Mouse (Mus musculus) midbrain, embryonic 14.5 days (tissue): ENCODE measurements around the gene Bbs9. TPM values are rescaled to one million over a fixed set of nuclear protein-coding genes. Genes with fewer than 3 reads are reported as not detected.

Source experiments
- ATAC-seq: fragments of 200-750 bp; cut with Nextera tagmentation; 2 replicates; pipeline ENCODE4 v1.8.0; 2017; ENCODE audit warnings: moderate number of reproducible peaks, moderate library complexity; ENCODE audit not compliant: low FRiP score, low TSS enrichment
- DNase-seq: peaks from one replicate; pipeline ENCODE4 v3.0.0-alpha.2; 2015
- H3K27ac ChIP-seq: fragments of 300-500 bp; sonication (generic); replicated peaks from 2 replicates; pipeline ENCODE4 v1.5.1; 2014; ENCODE audit warnings: mild to moderate bottlenecking, low read depth, low read length, moderate library complexity
- H3K27me3 ChIP-seq: fragments of 300-500 bp; sonication (generic); 2 replicates; pipeline ENCODE4 v1.6.1; 2014; ENCODE audit warnings: low read length, control low read depth, mixed read lengths; ENCODE audit not compliant: control insufficient read depth, insufficient read depth
- H3K36me3 ChIP-seq: fragments of 300-500 bp; sonication (generic); 2 replicates; pipeline ENCODE4 v1.6.1; 2014; ENCODE audit warnings: low read length, control low read depth; ENCODE audit not compliant: control insufficient read depth, insufficient read depth
- H3K4me1 ChIP-seq: fragments of 300-500 bp; sonication (generic); 2 replicates; pipeline ENCODE4 v1.6.1; 2014; ENCODE audit warnings: mild to moderate bottlenecking, antibody characterized with exemption, low read length, control low read depth; ENCODE audit not compliant: control insufficient read depth, insufficient read depth
- H3K4me2 ChIP-seq: fragments of 300-500 bp; sonication (generic); 2 replicates; pipeline ENCODE4 v1.6.1; 2014; ENCODE audit warnings: mild to moderate bottlenecking, low read length, moderate library complexity
- H3K4me3 ChIP-seq: fragments of 300-500 bp; sonication (generic); replicated peaks from 2 replicates; pipeline ENCODE4 v1.5.1; 2014; ENCODE audit warnings: low read depth, low read length
- H3K9ac ChIP-seq: fragments of 300-500 bp; sonication (generic); replicated peaks from 2 replicates; pipeline ENCODE4 v1.6.1; 2014; ENCODE audit warnings: mild to moderate bottlenecking, low read length, moderate library complexity
- H3K9me3 ChIP-seq: fragments of 300-500 bp; sonication (generic); 2 replicates; pipeline ENCODE4 v1.6.1; 2016; ENCODE audit warnings: low read length, control low read depth, mixed read lengths; ENCODE audit not compliant: control insufficient read depth
- WGBS: fragments of 180-500 bp; shearing (Covaris S2); extraction: QIAGEN DNeasy Blood & Tissue Kit; methylation state at CpG from one replicate; pipeline ENCODE4 v1.1.7; 2014; 5-methylcytosine and 5-hydroxymethylcytosine counted together
- polyA plus RNA-seq: library from polyadenylated mRNA; unstranded; fragments of >200 nt; fragmentation: Nextera tagmentation; extraction: Ambion mirVana; gene quantifications from 2 replicates; pipeline ENCODE4 v1.2.1, GENCODE M21; 2014

Bbs9 gene
- polyA plus RNA-seq, 1 experiment from 2014 or later: 24.2 TPM

GRCm38 (mm10) chr9:22793698-22794097, 318.2 kb downstream of the Bbs9 start:
- Histone ChIP-seq H3K4me2 (no peak overlapping the region), H3K4me3 (no peak overlapping the region), H3K9ac (no peak overlapping the region), H3K9me3 (no peaks in the 10 kb centered on the region), H3K27ac (no peak overlapping the region), H3K36me3 (no peaks in the 10 kb centered on the region), H3K27me3 (no peaks in the 10 kb centered on the region), H3K4me1 (no peaks in the 10 kb centered on the region)
- ATAC-seq (no peak), DNase-seq (no peak)
- 83% methylated on average over 7 of the region's 7 CpGs for WGBS

DNA sequence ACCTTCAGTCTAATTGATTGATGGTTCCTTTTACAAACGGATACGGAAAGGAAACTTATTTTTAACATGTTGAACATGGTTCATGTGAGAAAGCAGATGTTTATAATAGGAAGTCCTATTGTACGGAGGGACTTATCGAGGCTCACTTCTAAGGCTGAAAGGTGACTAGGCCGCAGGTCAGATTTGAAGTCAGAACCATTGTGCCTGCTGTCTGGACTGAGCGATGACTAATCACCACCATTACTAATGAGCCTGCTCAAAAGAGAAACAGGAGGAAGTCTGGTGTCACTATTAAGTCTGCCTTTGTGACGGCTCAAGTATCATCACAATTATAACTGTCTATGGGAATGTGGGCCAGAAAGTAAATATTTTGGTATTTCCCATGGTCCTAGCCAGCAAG, 325.2 kb downstream of the Bbs9 start:
- H3K4me3 ChIP-seq: no peak overlapping the region
- no peak overlapping the region for H3K9ac ChIP-seq
- no peak overlapping the region for H3K27ac ChIP-seq
- DNase-seq (no peak), ATAC-seq (no peak)
- 85% methylated on average over 7 of the region's 7 CpGs for WGBS
- no peaks in the 10 kb centered on the region for H3K27me3 ChIP-seq
- no peaks in the 10 kb centered on the region for H3K4me1 ChIP-seq
- no peak overlapping the region for H3K4me2 ChIP-seq
- no peaks in the 10 kb centered on the region for H3K36me3 ChIP-seq
- no peaks in the 10 kb centered on the region for H3K9me3 ChIP-seq

DNA sequence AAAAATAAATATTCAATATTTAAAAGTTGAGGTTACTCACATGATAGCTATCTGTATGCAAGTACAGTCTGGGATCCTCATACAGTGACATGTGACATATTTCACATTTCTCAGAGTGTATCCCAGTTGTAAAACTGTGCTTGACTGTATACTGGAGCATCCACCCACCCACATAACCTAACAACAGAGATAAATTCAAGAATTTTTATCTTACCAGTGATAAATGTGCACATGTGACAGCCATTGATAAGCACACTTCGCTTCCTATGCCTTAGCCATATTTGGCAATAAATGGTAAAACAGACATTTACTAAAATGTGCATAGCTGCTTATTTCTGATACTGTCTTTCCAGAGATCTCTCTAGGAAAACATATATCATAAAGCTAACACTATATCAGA, 330.5 kb downstream of the Bbs9 start:
- H3K4me3 ChIP-seq: no peak overlapping the region
- no peaks in the 10 kb centered on the region for H3K9me3 ChIP-seq
- WGBS: 83% methylated on average over 1 of the region's 1 CpGs
- DNase-seq (no peak), ATAC-seq (no peak)
- H3K9ac ChIP-seq: no peak overlapping the region
- no peaks in the 10 kb centered on the region for H3K27me3 ChIP-seq
- no peak overlapping the region for H3K4me2 ChIP-seq
- H3K4me1 ChIP-seq: no peaks in the 10 kb centered on the region
- H3K36me3 ChIP-seq: no peaks in the 10 kb centered on the region
- no peak overlapping the region for H3K27ac ChIP-seq

DNA sequence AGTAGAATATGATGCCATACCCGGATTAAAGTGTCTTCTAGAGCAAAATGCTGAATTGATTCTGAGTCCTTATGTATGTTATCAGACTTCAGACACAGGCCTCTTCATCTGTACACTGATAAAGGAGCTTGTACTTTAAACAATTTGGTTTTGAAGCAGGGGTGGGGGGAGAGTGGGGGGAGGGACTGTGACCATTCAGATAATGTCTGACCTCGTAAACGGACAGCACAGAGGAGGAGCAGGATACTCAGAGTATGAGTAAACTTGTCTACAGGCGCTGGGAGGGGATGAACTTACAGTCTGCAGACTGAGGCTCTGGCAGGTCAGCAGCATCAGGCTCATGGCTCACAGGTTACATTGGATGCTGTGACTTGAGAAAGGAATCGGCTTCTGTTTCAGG, 331.0 kb downstream of the Bbs9 start:
- Histone ChIP-seq H3K4me1 (no peaks in the 10 kb centered on the region), H3K27ac (no peak overlapping the region), H3K4me2 (no peak overlapping the region), H3K9me3 (no peaks in the 10 kb centered on the region), H3K9ac (no peak overlapping the region), H3K4me3 (no peak overlapping the region), H3K36me3 (no peaks in the 10 kb centered on the region), H3K27me3 (no peaks in the 10 kb centered on the region)
- DNase-seq (no peak), ATAC-seq (no peak)
- 83% methylated on average over 5 of the region's 5 CpGs for WGBS

- Histone ChIP-seq H3K27ac (no peak overlapping the region), H3K4me2 (no peak overlapping the region), H3K9ac (no peak overlapping the region), H3K9me3 (no peaks in the 10 kb centered on the region), H3K4me1 (no peaks in the 10 kb centered on the region), H3K27me3 (no peaks in the 10 kb centered on the region), H3K36me3 (no peaks in the 10 kb centered on the region), H3K4me3 (no peak overlapping the region)
- DNase-seq (no peak), ATAC-seq (no peak)
- WGBS: 85% methylated on average over 5 of the region's 5 CpGs
Measured at GRCm38 (mm10) chr9:22807693-22808092, 332.2 kb downstream of the Bbs9 start.

- no peaks in the 10 kb centered on the region for H3K27me3 ChIP-seq
- ATAC-seq: no peak
- H3K36me3 ChIP-seq: no peaks in the 10 kb centered on the region
Measured at GRCm38 (mm10) chr9:22809621-22810126, 334.2 kb downstream of the Bbs9 start.

DNA sequence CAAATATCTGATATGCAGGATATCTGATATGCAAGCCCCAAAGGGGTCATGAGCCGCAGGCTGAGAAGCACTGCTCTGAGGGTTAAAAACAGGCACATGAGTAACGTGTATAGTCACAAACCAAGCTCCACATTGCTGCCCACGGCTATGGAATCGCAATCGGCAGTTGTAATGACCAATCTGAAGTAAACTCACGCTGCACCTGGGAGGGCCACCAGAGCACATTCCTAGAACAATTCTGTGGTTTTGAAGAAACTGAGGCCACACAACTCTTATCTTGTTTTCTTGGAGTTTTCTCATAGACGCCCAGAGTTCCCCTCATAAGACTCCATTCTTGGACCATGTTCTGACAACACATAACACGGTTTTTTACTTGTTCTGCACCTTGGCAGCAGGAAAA, 334.9 kb downstream of the Bbs9 start:
- ATAC-seq (no peak), DNase-seq (no peak)
- Histone ChIP-seq H3K4me3 (no peak overlapping the region), H3K27me3 (no peaks in the 10 kb centered on the region), H3K9ac (no peak overlapping the region), H3K36me3 (no peaks in the 10 kb centered on the region), H3K9me3 (no peaks in the 10 kb centered on the region), H3K4me2 (no peak overlapping the region), H3K4me1 (no peaks in the 10 kb centered on the region), H3K27ac (no peak overlapping the region)
- WGBS: 92% methylated on average over 8 of the region's 8 CpGs

More at GRCm38 (mm10) chr9:22809621-22810126, 334.2 kb downstream of the Bbs9 start:
- no peaks in the 10 kb centered on the region for H3K9me3 ChIP-seq
- no peaks in the 10 kb centered on the region for H3K4me1 ChIP-seq
- H3K4me3 ChIP-seq: no peak overlapping the region
- H3K9ac ChIP-seq: no peak overlapping the region
- DNase-seq: no peak
- no peak overlapping the region for H3K27ac ChIP-seq
- WGBS: 86% methylated on average over 4 of the region's 4 CpGs
- no peak overlapping the region for H3K4me2 ChIP-seq

GRCm38 (mm10) chr9:22811931-22812330, 336.4 kb downstream of the Bbs9 start:
- no peaks in the 10 kb centered on the region for H3K4me1 ChIP-seq
- H3K4me2 ChIP-seq: no peak overlapping the region
- 92% methylated on average over 2 of the region's 2 CpGs for WGBS
- DNase-seq (no peak), ATAC-seq (no peak)
- no peak overlapping the region for H3K9ac ChIP-seq
- H3K36me3 ChIP-seq: no peaks in the 10 kb centered on the region
- H3K4me3 ChIP-seq: no peak overlapping the region
- no peaks in the 10 kb centered on the region for H3K27me3 ChIP-seq
- H3K9me3 ChIP-seq: no peaks in the 10 kb centered on the region
- no peak overlapping the region for H3K27ac ChIP-seq

- H3K4me1 ChIP-seq: no peaks in the 10 kb centered on the region
- no peak overlapping the region for H3K4me3 ChIP-seq
- 81% methylated on average over 9 of the region's 9 CpGs for WGBS
- no peaks in the 10 kb centered on the region for H3K27me3 ChIP-seq
- no peaks in the 10 kb centered on the region for H3K9me3 ChIP-seq
- ATAC-seq: no peak
- H3K9ac ChIP-seq: no peak overlapping the region
- no peak for DNase-seq
- no peak overlapping the region for H3K4me2 ChIP-seq
- no peaks in the 10 kb centered on the region for H3K36me3 ChIP-seq
- no peak overlapping the region for H3K27ac ChIP-seq
Measured at GRCm38 (mm10) chr9:22814407-22815092, 339.0 kb downstream of the Bbs9 start.
